Mouse (Mus musculus) hindlimb bud, embryonic 11.5 days (tissue): ENCODE results near the gene Ddx28.
A peak's percentile ranks its signal among the peaks of the same experiment; 100 is the strongest.
"Not testable (repeated sequence)": the region's sequence is repeated elsewhere in the genome, so short reads cannot be mapped to it uniquely, and the experiment has no call there.

ENCODE experiments used
- DNase-seq: peaks from one replicate; pipeline ENCODE4 v3.0.0-alpha.2; 2012; ENCODE audit warnings: low read depth, low spot score; ENCODE audit errors: extremely low spot score

Ddx28 gene

GRCm38 (mm10) chr8:106016284-106016683, 4.6 kb upstream of the Ddx28 start:
- DNase-seq = no peak

DNA sequence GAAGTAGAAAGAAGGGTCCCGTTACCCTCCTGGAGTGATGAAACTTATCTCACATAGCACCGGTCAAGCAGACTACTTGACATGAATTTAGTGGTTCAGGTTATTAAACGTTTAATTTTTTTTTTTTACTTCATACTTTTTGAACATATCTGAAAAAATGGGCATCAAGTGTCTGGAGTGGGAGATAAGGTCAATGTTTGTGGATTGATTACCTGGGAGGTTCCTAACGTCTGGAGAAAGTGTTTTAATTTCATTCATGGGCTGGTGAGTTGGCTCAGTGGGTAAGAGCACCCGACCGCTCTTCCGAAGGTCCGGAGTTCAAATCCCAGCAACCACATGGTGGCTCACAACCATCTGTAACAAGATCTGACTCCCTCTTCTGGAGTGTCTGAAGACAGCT, 521 bp upstream of the Ddx28 start:
- not testable (repeated sequence) for DNase-seq

DNA sequence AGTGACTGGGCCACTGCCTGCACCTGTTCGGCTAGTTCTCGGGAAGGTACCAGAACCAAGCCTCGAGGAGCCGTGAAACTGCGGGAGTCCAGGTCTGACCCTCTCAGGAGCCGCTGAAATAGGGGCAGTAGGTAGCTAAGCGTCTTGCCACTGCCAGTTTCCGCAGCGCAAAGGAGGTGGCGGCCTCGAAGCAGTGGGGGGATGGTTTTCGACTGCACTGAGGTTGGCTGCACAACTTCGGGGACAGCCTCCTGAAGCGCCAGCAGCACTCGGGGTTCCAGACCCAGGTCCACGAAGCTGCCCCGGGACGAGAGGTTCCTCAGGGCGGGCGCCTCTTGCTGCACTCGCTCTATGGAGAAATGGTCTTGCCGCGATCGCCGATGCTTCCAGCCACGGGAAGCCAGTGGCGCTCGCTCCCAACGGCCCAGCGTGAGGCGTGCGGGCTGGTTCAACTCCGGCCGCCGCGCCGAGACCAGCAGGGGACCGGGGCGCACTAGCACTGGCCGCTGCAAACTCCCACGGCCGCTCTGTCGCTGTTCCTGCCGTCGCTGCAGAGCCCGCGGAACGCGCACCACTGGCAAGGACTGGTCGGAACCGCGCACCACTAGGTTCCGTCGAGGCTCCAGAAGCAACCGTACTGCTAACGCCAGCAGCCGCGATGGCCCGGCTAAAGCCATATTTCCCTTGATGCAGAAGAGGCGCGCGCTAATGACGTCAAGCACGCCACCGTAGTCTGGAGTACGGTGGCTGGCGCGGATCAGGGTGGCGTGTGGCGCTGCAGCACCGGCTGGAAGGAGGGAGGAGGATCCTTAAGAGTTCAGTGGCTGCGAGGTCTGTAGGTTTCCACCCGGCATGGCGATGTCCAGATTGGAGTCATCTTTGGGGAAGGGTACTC, 687 bp downstream of the Ddx28 start:
- DNase-seq = peak; percentile 83

DNA sequence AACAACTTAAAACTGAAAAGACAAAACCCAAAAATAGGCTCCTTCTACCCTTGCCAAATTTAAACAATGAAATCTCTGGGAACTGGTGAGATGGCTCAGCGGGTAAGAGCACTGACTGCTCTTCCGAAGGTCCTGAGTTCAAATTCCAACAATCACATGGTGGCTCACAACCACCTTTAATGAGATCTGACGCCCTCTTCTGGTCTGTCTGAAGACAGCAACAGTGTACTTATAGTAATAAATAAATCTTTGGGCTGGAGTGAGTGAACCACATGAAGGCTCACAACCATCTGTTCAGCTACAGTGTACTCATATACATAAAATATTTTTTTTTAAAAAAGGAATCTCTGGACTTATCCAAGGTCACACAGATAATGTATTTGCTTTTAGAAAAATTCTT, 3.8 kb downstream of the Ddx28 start:
- DNase-seq = not testable (repeated sequence)

DNA sequence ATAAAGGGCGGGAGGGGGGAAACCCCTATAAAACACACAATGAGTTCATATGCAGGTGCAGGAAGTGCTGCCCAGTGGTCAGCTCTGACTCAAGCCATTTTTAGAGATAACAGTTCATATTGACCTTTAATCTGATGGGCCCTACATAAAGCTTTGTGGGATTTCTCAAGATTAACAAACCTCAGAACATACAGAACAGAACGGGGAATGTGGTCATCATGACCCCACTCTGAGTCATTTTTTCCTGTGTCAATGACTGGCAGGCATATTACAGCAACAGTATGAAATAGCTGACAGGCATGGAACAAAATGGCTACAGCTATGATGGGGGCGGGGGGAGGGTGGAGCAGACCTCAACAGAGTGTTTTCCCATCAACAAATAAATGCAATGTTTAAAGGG, 4.5 kb downstream of the Ddx28 start:
- DNase-seq = no peak

GRCm38 (mm10) chr8:106006413-106006812, 5.3 kb downstream of the Ddx28 start:
- no peak for DNase-seq

DNA sequence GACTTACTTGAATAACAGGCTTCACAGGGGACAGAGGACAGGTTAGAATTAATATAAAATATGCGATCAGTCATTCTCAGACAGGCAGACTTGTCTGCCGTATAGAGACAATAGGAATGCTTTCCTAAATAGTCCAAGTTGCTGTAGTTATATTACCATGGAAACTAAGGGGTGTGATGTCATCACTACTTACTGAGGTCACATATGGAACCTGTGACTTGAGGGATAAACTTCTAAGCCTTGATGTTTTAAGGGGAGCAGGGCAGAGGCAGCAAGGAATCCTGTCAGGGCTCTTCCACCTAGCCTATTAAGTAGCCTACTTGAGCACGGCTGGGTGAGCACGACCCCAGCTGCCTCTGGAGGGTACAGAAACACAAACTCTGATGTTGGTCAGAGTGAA, 5.8 kb downstream of the Ddx28 start, which contains the start of gene Dpep2nb:
Gene Dpep2nb, minus strand, starts transcription at position 101 of the 400 bp plus-strand sequence.
- no peak for DNase-seq

DNA sequence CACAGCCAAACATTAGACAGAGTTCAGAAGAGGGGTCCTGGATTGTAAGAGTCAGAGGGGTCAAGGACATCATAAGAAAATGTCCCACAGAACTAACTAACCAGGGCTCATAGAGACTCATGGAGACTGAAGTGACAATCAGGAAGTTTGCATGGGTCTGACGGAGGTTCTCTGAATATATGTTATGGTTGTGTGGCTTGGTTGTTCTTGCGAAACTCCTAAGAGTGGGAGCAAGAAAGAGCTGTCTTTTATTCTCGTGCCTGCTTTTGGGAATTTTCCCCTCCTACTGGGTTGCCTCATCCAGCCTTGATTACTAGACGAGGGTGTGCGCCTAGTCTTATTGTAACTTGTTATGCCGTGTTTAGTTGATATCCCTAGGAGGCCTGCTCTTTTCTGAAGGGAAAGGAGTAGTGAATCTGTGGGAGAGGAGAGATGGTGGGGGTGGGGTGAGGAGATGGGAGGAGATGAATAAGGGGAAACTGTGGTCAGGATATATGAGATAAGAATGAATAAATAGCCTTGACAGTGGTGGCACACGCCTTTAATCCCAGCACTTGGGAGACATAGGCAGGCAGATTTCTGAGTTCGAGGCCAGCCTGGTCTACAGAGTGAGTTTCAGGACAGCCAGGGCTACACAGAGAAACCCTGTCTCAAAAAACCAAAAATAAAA, 7.0 kb downstream of the Ddx28 start:
- DNase-seq = no peak

GRCm38 (mm10) chr8:106001908-106002307, 9.8 kb downstream of the Ddx28 start:
- DNase-seq = no peak

- DNase-seq = no peak
These were observed 12.7 kb downstream of the Ddx28 start for GRCm38 (mm10) chr8:105998971-105999370.

- no peak for DNase-seq
These were observed 15.3 kb downstream of the Ddx28 start for GRCm38 (mm10) chr8:105996359-105996758.

DNA sequence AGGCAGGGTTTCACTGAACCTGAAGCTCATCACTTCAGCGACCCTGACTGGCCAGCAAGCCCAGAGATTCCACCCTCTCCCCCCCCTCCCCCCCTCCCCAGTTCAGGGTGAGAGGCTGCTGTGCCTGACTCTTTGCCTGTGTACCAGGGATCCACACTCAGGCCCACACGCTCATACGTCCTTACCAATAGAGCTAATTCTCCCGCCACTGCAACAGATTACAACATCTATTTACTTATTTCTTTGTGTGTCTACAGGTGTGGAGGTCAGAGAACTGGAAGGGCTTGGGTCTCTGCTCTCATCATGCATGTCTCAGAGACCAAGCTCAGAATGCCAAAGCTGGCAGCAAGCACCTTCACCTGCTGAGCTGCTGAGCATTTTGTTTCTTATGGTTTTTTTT, 18.5 kb downstream of the Ddx28 start:
- DNase-seq = no peak

GRCm38 (mm10) chr8:105992499-105992898, 19.2 kb downstream of the Ddx28 start:
- DNase-seq = no peak

GRCm38 (mm10) chr8:105991546-105991945, 20.1 kb downstream of the Ddx28 start:
- no peak for DNase-seq

- peak; percentile 79 for DNase-seq
These were observed 20.8 kb downstream of the Ddx28 start, which contains the start of gene Dus2 for GRCm38 (mm10) chr8:105990856-105991387. Gene Dus2 (plus strand): TSS chr8:105991337.

DNA sequence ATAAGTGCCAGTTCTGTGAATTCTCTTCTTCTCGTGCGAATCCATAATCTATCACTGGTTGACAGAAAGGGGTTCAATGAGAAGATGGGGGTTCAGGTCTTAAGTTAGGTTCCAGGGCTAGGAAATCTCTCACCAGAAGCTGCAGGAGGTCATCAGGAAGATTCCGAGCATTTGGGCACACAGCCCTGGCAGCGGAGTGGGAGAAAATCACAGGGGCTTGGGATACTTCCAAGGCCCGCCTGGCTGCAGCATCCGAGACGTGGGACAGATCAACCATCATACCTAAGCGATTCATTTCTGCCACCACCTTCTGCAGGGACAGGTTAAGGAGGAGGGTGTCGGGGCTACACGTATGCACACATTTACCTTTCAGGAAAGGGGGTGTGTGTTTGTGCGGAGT, 23.1 kb downstream of the Ddx28 start:
- DNase-seq = no peak

- not testable (repeated sequence) for DNase-seq
These were observed 28.3 kb downstream of the Ddx28 start for GRCm38 (mm10) chr8:105983406-105983805.

- no peak for DNase-seq
These were observed 30.5 kb downstream of the Ddx28 start for GRCm38 (mm10) chr8:105981146-105981545.

GRCm38 (mm10) chr8:105979325-105979724, 32.4 kb downstream of the Ddx28 start, which contains the start of gene Dpep3:
Gene Dpep3 (minus strand): TSS chr8:105979429.
- DNase-seq = no peak

- DNase-seq = no peak
These were observed 36.3 kb downstream of the Ddx28 start for GRCm38 (mm10) chr8:105975363-105975762.

DNA sequence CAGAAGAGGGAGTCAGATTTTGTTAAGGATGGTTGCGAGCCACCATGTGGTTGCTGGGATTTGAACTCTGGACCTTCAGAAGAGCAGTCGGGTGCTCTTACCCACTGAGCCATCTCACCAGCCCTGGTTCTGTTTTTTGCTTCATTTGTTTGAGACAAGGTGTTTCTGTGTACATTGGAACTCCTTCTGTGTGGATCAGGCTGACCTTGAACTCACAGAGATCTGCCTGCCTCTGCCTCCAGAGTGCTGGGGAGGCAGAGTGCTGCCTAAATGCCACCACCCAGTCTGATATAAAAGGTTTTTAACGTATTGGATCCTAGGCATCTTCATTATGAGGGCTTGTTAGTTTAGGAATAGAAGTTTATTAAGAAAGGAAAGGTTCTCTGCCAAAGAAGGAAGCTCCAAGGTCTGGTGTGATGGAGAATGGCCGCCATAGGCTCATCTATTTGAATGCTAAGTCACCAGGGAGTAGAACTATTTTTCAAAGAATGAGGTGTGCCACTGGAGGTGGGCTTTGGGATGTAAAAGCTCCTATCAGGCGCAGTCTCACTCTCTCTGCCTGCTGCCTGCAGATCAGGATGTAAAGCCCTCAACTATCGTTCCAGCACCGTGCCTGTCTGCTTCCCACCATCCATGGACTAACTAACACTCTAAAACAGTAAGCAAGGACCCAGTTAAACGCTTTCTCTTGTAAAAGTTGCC, 40.5 kb downstream of the Ddx28 start:
- no peak for DNase-seq
